Mouse (Mus musculus): ENCODE data around the gene Abhd5.
A peak's percentile ranks its signal among the peaks of the same experiment; 100 is the strongest.
"Not testable (repeated sequence)": the region's sequence is repeated elsewhere in the genome, so short reads cannot be mapped to it uniquely, and the experiment has no call there.

The Abhd5 gene

DNA sequence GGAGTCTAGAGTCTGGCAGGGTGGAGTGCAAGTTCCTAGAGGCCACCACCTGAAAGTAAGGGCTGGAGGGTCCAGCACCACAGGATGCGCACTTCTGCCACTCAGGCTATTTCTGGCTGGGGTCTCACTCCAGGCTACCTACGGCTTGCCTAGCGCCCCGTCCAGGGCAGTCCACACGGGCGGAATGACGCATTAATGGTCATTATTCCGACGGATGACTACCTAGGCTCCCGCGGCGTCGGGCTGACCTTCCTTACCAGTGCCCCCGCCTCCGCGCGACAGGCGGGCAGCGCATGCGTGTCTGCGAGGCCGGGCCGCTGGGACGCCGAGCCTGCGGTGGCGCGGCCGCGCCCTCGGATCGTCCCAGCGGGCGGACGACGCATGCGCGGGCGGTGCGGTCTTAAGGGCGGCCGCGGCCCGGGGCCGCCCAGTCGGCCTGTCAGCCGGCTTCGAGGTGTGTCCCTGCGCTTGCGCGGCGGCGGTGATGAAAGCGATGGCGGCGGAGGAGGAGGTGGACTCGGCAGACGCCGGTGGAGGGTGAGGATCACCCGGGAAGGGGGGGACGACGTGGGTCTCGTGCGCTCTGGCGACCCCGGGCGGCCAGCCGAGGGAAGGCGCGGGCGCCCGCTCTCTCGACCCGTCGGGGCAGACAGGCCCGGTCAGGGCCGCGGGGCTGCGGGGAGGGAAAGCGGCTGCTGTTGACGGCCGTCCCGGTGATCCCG, at the start of gene Abhd5:
Abhd5 (plus strand) TSS at position 306 of the 722 bp plus-strand sequence.
- DNase-seq = peak; percentile 85 to 87

DNA sequence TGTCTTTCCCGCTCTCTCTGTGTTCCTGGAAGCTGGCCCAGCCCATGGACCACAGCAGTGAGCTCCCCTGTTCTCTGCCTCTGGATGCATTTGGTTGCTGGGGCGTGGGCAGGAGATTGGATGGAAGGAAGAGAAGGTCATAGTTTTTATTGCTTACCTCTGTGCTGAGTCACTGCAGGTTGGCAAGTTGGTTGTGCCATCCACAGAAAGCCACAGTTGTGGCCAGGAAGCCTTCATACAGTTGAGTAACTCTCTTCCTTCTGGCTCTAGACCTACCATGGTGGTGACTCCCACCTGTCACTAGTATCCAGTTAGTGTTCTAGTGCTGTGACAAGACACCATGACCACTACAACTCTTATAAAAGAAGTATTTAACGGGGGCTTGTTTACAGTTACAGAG, 46.1 kb upstream of the Abhd5 start:
- DNase-seq = no peak

DNA sequence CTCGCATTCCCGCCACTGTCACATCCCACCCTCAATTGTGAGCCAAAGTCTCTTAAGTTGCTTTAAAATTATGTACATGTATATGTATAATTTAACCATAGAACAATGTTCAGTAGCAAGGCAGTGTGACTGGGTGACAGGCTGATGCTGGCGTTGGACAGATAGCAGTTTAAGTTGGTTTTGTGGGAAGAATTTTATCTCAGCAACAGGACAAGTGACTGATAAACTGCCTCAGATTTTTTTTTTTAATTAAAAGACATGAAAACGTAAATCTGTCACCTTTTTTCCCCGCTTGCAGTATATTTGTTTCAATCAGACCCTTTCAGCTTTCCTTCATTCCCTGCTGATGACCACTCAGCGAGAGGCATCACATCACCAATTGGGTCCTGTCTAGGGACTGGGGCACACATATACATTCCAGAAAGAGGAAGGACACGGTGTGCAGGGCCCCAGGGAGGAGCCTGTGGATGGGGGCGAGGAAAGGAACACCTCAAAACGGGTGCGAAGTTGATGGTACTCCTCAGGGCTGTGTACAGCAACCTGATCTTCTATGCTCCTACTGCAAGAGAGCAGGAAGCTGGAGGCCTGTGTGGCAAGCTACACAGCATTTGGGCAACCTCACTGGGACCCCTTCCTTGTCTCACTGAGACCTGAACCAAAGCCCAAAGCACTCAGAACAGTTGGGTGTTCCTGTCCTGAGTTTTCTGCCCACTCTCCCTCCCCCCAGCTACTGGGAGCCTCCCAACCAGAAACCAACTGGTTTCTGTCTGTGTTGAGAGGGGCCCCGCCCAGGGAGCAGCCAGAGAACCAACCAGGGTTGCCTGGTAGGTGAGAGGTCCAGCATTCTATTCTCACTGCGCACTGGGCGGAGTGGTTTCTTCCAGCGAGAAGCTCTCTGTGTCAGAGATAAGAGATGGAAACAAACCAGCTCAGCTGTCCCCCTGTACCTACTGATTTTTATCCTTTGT, 42.1 kb upstream of the Abhd5 start:
- DNase-seq = no peak

DNA sequence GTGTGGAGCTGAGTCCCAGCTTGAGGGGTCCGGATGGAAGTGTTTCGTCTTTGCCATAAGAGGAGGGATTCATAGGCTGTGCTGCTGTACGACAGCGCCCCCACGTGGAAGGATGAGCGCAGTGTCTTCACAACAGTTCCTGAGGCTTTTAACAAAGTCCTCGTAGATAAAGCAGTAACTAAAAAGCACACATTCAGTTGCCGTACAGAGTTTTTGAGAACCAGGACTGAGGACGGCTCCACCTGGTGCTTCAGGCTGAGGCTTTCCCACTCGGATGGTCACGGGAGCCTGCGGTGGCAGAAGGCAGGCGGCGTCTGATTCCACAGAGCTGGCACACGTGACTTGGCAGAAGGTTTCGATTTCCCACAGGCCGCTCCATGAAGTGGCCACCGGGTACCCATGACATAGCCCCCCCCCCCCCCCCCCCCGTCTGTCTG, 40.8 kb upstream of the Abhd5 start:
- peak; percentile 78 to 81 for DNase-seq

DNA sequence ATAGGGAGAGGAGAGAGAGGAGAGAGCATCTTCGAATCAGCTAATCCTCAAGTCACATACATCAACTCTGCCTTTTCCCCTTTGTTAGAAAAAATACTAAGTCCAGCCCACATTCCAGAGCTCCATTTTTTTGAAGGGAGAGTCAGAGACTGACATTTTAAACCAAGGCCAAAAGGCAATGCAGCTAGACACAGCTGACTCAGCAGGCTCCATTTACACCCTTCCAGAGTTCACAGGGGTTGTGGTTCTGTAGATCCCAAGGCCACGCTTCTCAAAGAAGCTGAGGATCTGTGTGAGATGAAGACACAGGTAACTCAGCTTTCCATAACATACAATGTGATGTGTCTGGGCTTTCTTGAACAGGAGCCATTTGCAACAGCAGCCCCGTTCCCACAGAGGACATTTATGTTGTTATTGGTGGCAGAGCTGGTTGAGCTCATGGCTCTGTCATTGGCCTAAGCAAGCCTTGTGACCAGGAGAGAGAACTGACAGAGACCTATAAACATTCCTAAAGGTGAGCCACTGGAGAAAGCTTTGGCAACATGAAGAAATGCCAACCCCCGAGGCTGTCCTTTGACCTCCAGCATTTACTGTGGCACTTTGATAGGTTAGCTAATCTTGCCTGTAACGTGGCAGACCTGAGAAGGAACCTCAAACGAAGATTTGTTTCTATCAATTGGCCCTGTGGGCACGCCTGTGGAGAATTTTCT, 40.2 kb upstream of the Abhd5 start:
- DNase-seq = no peak

DNA sequence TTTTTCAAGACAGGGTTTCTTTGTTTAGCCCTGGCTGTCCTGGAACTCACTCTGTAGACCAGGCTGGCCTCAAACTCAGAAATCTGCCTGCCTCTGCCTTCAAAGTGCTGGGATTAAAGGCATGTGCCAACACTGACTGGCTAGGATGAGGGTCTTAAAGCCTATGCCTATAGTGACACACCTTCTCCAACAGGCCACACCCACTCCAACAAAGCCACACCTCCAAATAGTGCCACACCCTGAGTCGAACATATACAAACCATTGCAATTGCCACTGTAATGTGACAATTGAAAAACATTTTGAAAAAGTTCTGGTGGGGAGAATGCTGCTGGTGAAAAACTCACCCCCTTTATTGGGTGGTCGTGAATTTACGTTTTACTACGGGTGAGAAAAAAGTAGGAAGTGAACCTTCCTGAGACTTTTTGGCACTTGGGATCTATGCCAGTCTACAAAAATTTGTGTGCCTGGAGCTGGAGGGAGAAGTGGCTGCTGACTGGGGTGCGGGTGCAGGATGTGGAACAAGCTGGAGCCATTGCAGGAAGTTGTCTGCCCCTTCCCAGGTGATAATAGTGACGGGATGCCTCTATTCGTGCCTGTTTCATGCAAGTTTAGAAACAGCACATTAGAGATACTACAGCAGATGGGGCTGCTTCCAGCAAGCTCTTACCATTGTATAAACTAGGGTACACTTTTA, 39.0 kb upstream of the Abhd5 start:
- no peak for DNase-seq

DNA sequence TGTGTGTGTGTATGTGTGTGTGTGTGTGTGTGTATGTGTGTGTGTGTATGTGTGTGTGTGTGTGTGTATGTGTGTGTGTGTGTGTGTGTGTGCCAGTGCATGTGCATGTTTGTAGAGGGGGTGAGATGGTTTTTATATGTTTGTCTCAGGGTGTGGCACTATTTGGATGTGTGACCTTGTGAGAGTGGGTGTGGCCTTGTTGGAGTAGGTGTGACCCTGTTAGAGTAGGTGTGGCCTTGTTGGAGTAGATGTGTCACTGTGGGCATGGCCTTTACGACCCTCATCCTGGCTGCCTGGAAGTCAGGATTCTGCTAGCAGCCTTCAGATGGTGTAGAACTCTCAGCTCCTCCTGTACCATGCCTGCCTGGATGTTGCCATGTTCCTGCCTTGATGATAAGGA, 38.3 kb upstream of the Abhd5 start:
- DNase-seq = not testable (repeated sequence)

DNA sequence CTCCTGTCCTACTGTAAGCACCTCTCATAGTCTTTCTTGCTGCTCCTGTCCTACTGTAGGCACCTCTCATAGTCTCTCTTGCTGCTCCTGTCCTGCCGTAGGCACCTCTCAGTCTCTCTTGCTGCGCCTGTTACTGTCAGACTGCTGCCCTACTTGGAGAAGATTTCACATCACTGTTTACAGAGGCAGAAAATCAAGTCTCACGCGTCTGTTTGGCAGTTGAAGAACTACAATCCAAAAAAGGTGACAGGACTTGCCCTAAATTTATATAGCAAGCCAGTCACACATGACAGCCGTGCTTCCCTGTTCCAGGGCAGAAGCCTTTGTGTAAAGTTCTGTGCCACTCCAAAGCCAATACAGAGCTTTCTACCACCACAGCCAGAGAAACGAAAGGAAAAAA, 37.0 kb upstream of the Abhd5 start:
- no peak for DNase-seq

DNA sequence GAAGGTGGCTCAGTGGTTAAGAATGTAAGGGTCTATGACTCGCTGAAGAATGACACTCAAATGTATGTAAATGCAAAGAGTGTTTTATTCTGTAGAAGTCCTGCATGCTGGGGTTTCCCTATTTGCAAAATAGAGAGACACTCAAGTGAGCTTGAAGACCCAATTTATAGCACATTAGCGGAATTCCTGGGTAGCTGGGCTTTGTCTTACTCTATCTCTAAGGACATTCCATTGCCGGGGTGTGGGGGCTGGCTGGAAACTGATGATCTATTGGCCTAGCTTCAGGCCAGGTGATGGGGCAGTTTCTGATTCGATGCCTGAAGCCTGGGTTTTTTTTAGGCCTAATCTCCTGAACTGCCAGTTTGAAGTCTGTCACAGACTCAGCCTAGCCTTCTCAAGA, 36.5 kb upstream of the Abhd5 start:
- DNase-seq = no peak

DNA sequence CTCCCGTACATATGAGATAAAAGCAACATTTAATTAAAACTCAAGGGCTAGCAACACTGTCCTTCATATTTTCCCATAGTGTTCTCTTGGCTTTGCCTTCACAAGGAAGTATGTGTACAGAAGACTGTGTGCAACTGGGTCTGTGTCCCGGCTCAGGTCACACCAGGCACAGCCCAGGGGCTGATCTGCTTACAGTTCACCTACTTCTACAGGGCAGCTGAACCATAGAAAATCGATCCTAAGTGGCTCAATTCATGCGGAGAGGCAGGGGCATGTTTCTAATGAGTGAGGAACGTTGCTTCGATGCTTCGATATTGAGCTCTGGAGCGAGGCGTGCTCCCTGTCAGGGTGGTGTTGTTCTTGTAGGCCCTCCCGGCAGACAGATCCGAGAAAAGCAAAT, 35.9 kb upstream of the Abhd5 start:
- no peak for DNase-seq

DNA sequence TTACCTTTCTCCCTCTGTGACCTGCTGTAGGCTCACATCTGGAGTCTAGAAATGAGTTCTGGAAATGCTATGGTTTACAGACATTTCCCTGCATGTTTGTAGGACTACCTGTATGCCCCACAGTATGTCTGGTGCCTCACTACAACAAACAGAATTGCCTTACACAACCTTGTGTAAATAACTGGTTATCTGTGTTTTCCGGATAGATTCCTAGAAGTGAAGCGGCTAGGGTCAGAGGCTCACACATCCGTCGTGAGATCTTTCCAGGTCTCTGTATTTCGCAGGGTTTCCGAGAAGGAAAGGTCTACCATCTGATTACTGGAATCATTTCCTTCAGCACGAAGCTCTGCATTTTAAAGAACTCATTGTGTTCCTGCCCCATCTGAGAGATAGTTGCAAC, 34.8 kb upstream of the Abhd5 start:
- no peak for DNase-seq

DNA sequence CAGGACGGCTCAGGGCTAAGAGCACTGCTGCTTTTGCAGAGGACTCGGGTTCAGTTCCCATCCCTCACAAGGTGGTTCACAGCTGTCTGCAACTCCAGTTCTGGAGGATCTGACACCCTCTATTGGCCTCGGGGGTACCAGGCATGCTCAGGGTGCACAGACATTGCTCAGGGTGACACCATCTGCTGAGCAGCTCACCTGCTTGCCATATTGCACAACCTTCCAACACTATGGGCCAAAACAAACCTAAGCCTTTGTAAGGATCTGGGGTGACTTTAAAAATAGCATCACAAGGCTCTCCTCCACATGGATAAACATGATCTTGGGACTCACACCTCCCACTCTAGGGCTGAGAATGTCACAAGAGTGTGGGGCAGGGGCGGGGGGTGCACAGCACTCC, 30.8 kb upstream of the Abhd5 start:
- DNase-seq = no peak

DNA sequence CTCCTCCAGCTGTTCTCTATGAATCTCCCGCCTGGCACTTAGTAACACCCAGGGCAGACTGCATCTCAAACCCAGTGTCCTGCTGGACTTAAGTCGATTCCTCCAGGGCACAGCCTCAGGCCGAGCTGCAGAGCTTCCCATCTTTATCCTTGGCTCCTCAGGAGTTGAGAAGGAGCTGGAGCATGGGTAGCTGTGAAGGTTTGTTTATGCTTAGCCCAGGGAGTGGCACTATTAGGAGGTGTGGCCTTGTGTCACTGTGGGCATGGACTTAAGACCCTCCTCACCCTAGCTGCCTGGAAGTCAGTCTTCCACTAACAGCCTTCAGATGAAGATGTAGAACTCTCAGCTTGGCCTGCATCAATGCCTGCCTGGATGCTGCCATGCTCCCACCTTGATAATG, 29.1 kb upstream of the Abhd5 start:
- no peak for DNase-seq

DNA sequence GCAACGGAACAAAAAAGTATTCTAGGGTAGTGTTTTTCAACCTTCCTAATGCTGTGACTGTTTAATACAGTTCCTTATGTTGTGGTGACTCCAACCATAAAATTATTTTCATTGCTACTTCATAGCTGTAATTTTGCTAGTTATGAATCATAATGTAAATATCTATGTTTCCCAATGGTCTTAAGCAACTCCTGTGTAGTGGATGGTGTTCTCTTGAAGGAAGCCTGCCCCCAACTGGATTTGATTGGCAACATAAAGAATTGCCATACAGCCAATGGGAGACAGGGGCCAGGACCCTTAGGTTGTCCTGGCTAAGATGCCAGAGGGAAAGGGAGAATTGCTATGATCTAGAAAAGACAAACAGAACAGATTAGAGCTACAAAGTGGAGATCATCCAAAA, 25.4 kb upstream of the Abhd5 start:
- DNase-seq = no peak

DNA sequence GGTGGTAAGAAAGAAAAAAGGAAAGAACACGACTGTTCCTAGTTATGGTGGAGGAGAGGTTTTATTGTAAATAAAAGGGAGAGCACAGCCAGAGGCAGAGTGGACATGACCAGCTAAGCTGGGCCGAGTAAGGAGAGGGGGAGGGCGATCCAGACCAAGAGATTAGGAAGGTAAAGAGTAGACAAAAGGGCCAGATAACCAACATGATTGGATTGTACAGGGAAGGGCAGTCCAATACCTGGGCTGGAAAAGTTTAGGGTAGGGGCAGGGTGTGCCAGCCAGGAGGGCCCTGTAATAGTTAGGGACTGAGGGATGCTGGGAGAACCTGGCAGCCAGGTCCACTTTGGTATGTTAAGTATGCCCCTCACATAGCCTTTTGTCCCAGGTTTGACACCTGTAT, 23.2 kb upstream of the Abhd5 start:
- no peak for DNase-seq

DNA sequence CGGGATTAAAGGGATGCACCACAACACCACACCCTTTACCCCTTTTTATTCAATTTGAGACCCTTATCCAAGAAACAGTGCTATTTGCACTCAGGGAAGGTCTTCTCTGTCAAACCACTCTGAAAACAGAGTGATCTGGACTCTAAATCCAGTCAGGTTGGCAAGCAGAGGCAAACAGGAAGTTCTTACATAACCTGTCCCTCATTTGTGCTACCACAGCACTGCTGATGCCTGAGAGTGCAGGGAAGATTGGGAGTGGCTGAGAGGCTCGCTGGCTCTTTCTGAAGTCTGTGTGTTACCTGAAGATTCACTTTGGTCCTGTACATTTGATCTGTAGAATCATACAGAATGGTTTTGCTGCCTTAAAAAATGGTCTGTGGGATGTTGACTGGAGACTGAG, 14.7 kb upstream of the Abhd5 start:
- no peak for DNase-seq

DNA sequence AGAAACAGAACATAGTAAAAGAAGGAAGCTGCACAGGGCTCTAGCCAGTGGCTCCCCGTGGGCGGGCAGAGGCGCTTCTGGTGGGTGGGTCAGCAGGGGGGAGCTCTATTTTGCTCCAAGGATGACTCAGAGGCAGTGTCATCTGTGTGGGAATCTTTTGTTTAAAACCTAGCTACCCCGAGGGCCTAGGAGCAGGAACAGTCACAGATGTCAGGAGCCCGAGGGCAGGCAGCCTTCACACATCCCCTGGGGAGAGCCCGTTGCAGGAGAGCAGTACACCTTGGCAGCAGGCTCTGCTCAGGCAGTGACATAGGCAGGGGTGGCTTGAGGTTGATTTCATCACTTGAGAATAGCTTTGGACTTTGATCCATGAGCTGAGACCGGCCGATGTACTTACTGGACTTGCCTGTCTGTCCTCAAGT, 13.9 kb upstream of the Abhd5 start:
- no peak for DNase-seq

DNA sequence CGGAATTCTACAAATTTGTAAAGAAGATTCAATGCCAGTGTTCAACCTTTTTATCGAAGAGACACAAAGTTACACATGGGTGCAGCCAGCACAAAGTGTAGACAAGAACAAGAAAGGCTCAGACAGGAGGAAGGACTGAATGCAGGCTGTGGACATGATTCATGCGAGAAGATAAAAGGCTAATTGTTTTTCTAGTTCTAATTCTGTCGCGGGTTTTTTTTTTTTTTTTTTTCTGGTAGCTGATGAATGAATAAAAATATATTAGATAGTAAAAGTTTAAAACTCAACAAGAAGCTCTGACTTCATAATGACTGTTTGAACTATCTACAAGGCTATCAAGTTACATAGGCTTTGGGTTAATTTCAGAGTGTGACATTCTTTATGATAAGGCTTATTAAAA, 11.4 kb upstream of the Abhd5 start:
- no peak for DNase-seq

DNA sequence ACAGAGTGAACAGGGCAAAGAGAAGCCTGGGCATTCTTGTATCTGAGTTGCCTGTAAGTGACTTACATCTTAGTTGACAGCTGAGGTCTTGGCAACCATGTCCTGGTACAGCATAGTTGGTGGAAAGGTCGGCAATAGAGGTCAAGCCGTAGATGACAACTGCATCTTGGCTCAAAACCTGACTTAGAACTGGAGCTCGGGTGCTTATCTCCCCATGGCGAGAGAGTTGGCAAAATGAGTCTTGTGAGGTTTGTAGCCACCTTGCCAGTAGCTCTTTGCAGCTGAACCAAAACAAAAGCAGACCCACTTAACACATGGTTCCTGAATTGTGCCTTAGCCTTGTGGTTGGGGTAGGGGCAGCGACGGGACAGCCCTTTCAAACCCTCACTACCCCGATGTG, 8.0 kb upstream of the Abhd5 start:
- DNase-seq = no peak

DNA sequence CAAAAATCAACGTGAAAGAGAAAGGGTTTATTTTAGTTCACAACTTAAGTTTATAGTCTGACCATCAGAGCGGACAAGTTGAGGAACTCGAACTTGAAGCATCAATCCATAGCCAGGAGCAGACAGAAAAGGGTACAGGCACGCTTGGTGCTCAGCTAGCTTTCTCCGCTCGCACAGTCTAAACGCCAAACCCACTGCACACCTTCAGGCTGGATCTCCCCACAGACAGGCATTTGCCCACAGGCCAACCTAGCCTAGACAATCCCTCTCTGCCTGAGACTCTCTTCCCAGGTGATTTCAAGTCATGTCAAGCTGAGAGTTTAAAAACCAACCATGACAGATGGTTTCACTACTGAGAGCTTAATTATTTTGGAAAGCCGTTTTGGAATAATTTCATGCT, 6.8 kb upstream of the Abhd5 start:
- DNase-seq = no peak

DNA sequence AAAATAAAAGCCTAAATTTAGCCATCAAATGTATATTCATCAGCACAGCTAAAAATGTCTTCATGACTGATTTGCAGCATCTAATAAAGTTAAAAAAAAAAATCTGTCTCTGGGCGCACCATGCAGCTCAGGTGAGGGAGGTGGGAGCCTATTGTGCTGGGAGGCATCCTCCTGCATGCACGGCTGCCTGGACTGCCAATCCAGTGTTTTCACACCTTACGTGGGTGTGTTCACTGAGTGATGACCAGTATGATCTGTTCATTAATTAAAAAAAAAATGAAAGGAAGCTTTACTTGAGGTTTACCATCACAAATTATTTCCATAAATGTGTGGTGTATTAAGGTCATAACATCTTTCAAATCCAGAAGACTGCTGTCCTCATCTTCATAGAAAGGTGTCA, 6.1 kb upstream of the Abhd5 start:
- DNase-seq = no peak

DNA sequence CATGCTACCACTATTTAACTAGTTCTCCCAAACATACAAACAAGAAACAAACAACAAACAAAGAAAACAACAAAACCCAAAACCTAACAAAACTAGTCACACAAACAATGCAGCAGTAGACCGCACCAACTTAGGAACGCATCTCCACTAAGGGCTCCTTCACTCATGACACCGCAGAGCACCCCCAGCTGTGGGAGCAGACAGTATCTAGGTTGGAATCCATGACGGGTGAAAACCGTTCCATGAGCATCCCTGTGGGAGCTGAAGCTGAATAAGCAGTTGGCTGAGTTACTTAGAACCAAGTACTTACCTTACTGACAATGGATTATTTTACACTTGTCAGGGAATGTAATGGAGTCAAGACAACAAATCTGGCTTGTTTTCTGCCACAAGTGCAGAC, 5.3 kb upstream of the Abhd5 start:
- no peak for DNase-seq

DNA sequence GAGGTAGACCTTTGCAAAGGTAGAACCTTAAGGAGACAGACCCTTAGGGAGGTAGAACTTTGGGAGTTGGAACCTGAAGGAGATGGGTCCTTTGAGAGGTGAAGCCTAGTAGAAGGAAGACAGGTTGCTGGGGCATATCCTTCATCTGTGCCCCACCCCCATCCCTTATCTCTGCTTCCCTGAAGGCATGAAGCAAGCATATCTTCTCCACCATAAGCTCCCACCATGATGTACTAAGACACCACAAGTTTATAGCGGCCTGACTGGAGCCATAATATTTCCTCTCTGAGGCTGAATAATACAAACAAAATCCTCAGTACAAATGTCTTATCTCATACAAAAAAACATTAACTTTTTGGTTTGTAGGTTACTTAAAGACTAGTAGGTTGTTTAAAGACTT, 3.5 kb upstream of the Abhd5 start:
- no peak for DNase-seq

Measured in thymus, postnatal 36 days (tissue).